Mouse (Mus musculus) liver, embryonic 13.5 days (tissue): ENCODE data around the gene Rbm6. TPM values are rescaled to one million over a fixed set of nuclear protein-coding genes. Genes with fewer than 3 reads are reported as not detected.
A peak's percentile ranks its signal among the peaks of the same experiment; 100 is the strongest.

Source experiments
- ATAC-seq: fragments of 200-750 bp; cut with Nextera tagmentation; 2 replicates; pipeline ENCODE4 v1.8.0; 2017; ENCODE audit warnings: low read depth, mild to moderate bottlenecking, moderate number of reproducible peaks, moderate library complexity
- DNase-seq: peaks from one replicate; pipeline ENCODE4 v3.0.0; 2022
- H3K27ac ChIP-seq: fragments of 300-500 bp; sonication (generic); 2 replicates; pipeline ENCODE4 v1.5.1; 2015; ENCODE audit warnings: moderate library complexity, mild to moderate bottlenecking, inconsistent platforms
- H3K27me3 ChIP-seq: fragments of 300-500 bp; sonication (generic); 2 replicates; pipeline ENCODE4 v1.6.1; 2015; ENCODE audit warnings: mild to moderate bottlenecking, inconsistent platforms
- H3K36me3 ChIP-seq: fragments of 300-500 bp; sonication (generic); 2 replicates; pipeline ENCODE4 v1.6.1; 2015; ENCODE audit warnings: mild to moderate bottlenecking, inconsistent platforms
- H3K4me1 ChIP-seq: fragments of 300-500 bp; sonication (generic); replicated peaks from 2 replicates; pipeline ENCODE4 v1.6.1; 2015; ENCODE audit warnings: inconsistent platforms
- H3K4me2 ChIP-seq: fragments of 300-500 bp; sonication (generic); 2 replicates; pipeline ENCODE4 v1.6.1; 2015; ENCODE audit warnings: inconsistent platforms, mild to moderate bottlenecking, moderate library complexity
- H3K4me3 ChIP-seq: fragments of 300-500 bp; sonication (generic); replicated peaks from 2 replicates; pipeline ENCODE4 v1.5.1; 2015; ENCODE audit warnings: mild to moderate bottlenecking, inconsistent platforms
- H3K9ac ChIP-seq: fragments of 300-500 bp; sonication (generic); 2 replicates; pipeline ENCODE4 v1.6.1; 2015; ENCODE audit warnings: mild to moderate bottlenecking, inconsistent platforms
- H3K9me3 ChIP-seq: fragments of 300-500 bp; sonication (generic); replicated peaks from 2 replicates; pipeline ENCODE4 v1.6.1; 2016; ENCODE audit warnings: inconsistent platforms
- WGBS: fragments of 180-500 bp; shearing (Covaris S2); methylation state at CpG from one replicate; pipeline ENCODE4 v1.1.7; 2015; ENCODE audit not compliant: insufficient replicate concordance; 5-methylcytosine and 5-hydroxymethylcytosine counted together
- polyA plus RNA-seq: library from polyadenylated mRNA; unstranded; fragments of >200 nt; fragmentation: Nextera tagmentation; extraction: Ambion mirVana; gene quantifications from 2 replicates; pipeline ENCODE4 v1.2.1, GENCODE M21; 2015

Gene Rbm6
- polyA plus RNA-seq, 1 experiment from 2014 or later, result 30.4 TPM

- Histone ChIP-seq H3K36me3 (no peaks in the 10 kb centered on the region), H3K4me1 (peaks cover 55% of the 10 kb centered on the region), H3K27ac (no peak overlapping the region), H3K27me3 (peaks cover 26% of the 10 kb centered on the region), H3K9ac (no peak overlapping the region), H3K4me3 (no peak overlapping the region), H3K4me2 (no peak overlapping the region), H3K9me3 (no peaks in the 10 kb centered on the region)
- WGBS, result 2% methylated on average over 4 of the region's 4 CpGs
- DNase-seq (peak; percentile 79), ATAC-seq (no peak)
Observed at GRCm38 (mm10) chr9:107904726-107905125, 31.7 kb upstream of the Rbm6 start.

- ATAC-seq, result no peak
- no peaks in the 10 kb centered on the region for H3K9me3 ChIP-seq
- H3K9ac ChIP-seq, result no peak overlapping the region
- H3K27me3 ChIP-seq, result peaks cover 15% of the 10 kb centered on the region
- no peaks in the 10 kb centered on the region for H3K36me3 ChIP-seq
- 43% methylated on average over 17 of the region's 17 CpGs for WGBS
- peaks cover 26% of the 10 kb centered on the region for H3K4me1 ChIP-seq
- H3K4me2 ChIP-seq, result peak overlapping the region; percentile 61
- DNase-seq, result no peak
- no peak overlapping the region for H3K27ac ChIP-seq
- peak overlapping the region; percentile 27 for H3K4me3 ChIP-seq
Observed at GRCm38 (mm10) chr9:107901627-107901914, 28.5 kb upstream of the Rbm6 start.

DNA sequence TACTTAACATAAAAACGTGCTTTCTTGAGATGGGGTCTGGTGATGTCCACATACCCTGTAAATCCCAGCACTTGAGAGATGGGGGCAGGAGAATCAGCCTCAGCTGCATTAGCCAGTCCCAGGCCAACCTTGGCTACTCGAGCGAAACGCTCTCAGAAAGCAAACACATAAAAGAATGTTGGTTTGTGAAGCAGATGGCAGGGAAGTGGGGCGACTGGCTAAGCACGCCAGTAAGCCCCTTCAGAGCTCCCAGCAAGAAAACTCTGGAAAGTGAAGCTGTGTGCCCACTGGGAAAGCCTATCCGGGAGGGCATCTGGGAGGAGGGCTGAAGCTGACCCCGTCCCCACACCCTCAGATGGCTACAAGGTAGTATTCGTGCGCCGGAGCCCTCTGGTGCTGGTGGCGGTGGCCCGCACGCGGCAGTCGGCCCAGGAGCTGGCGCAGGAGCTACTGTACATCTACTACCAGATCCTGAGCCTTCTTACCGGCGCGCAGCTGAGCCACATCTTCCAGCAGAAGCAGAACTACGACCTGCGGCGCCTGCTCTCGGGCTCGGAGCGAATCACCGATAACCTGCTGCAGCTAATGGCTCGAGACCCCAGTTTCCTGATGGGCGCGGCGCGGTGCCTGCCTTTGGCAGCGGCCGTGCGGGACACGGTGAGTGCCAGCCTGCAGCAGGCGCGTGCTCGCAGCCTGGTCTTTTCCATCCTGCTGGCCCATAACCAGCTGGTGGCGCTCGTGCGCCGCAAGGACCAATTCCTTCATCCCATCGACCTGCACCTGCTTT is 28.0 kb upstream of the Rbm6 start:
- ATAC-seq, result no peak
- H3K27ac ChIP-seq, result no peak overlapping the region
- peaks cover 21% of the 10 kb centered on the region for H3K4me1 ChIP-seq
- H3K4me3 ChIP-seq, result peak overlapping the region; percentile 27
- H3K4me2 ChIP-seq, result peak overlapping the region; percentile 61
- peak; percentile 37 for DNase-seq
- H3K9ac ChIP-seq, result peak overlapping the region; percentile 24
- H3K27me3 ChIP-seq, result peaks cover 15% of the 10 kb centered on the region
- no peaks in the 10 kb centered on the region for H3K36me3 ChIP-seq
- H3K9me3 ChIP-seq, result no peaks in the 10 kb centered on the region
- WGBS, result 19% methylated on average over 44 of the region's 44 CpGs

DNA sequence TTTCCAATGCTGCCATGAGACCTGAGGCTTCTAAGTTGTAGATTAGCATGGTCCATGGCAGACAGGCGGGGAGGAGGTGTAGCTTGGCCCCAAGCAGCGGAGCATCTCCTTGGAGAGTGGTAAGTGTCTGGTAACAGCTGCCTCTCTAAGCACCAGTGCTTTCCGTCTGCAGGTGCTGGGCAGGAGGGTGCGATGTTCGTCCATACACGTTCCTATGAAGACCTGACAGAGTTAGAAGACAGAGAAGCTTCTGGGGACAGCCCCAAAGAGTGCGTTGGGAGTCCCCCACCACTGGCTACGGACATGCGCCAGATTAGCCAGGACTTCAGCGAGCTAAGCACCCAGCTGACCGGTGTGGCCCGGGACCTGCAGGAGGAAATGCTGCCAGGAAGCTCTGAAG is 26.8 kb upstream of the Rbm6 start:
- 65% methylated on average over 12 of the region's 12 CpGs for WGBS
- Histone ChIP-seq H3K4me2 (no peak overlapping the region), H3K27ac (no peak overlapping the region), H3K4me3 (no peak overlapping the region), H3K9me3 (no peaks in the 10 kb centered on the region), H3K9ac (no peak overlapping the region), H3K36me3 (no peaks in the 10 kb centered on the region), H3K4me1 (peaks cover 14% of the 10 kb centered on the region), H3K27me3 (peaks cover 15% of the 10 kb centered on the region)
- no peak for ATAC-seq
- no peak for DNase-seq

GRCm38 (mm10) chr9:107898563-107898962 is 25.5 kb upstream of the Rbm6 start:
- no peak overlapping the region for H3K4me3 ChIP-seq
- WGBS, result 80% methylated on average over 10 of the region's 10 CpGs
- no peak for DNase-seq
- no peak overlapping the region for H3K4me2 ChIP-seq
- H3K4me1 ChIP-seq, result peaks cover 13% of the 10 kb centered on the region
- no peak overlapping the region for H3K27ac ChIP-seq
- H3K9me3 ChIP-seq, result no peaks in the 10 kb centered on the region
- H3K36me3 ChIP-seq, result no peaks in the 10 kb centered on the region
- ATAC-seq, result no peak
- no peak overlapping the region for H3K9ac ChIP-seq
- H3K27me3 ChIP-seq, result peaks cover 15% of the 10 kb centered on the region

DNA sequence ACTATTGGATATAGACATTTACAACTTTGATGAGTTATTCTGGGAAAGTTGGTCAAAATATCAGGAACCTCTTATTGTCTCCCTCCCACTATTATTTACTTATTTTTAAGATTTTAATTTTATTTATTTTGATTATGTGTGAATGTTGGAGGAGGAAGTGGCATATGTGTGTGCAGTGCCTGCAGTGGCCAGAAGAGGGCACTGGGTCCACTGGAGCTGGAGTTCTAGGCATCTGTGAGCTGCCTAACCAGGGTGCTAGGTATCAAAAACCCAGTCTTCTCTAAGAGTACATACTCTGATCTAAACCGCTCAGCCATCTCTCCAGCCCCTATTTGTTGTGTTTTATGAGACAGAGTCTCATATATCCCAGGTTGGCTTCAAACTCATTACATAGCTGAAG is 18.0 kb upstream of the Rbm6 start:
- H3K4me1 ChIP-seq, result peaks cover 25% of the 10 kb centered on the region
- no peaks in the 10 kb centered on the region for H3K9me3 ChIP-seq
- H3K4me3 ChIP-seq, result no peak overlapping the region
- no peak overlapping the region for H3K4me2 ChIP-seq
- no peak overlapping the region for H3K27ac ChIP-seq
- no peaks in the 10 kb centered on the region for H3K36me3 ChIP-seq
- no peak overlapping the region for H3K9ac ChIP-seq
- DNase-seq, result no peak
- ATAC-seq, result no peak
- H3K27me3 ChIP-seq, result 0 out of 2 replicates have a peak, but pooled peaks cover 9% of the 10 kb centered on the region
- 84% methylated on average over 1 of the region's 1 CpGs for WGBS

DNA sequence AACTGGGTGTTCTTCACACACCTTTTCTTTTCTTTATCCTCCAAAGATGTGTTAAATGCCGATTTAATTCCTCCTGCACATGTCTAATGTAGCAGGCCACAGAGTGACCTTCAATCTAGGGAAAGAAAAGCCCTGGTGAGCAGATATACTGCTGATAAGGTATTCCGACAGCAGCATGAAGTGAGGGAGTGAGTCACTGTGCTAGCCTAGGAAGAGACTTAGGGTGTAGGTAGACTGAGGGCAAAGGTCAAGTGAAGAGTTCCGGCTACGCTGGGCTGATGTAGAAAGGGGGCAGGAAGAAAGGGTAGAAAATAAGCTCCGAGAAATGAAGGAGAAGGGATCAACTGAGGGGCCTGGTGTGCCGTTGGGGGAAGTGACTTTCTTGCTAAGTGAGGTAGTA is 17.2 kb upstream of the Rbm6 start:
- no peaks in the 10 kb centered on the region for H3K36me3 ChIP-seq
- peaks cover 22% of the 10 kb centered on the region for H3K4me1 ChIP-seq
- WGBS, result 73% methylated on average over 6 of the region's 6 CpGs
- H3K27ac ChIP-seq, result no peak overlapping the region
- no peak for DNase-seq
- H3K4me2 ChIP-seq, result no peak overlapping the region
- no peak overlapping the region for H3K9ac ChIP-seq
- no peak overlapping the region for H3K4me3 ChIP-seq
- H3K9me3 ChIP-seq, result no peaks in the 10 kb centered on the region
- 0 out of 2 replicates have a peak, but pooled peaks cover 10% of the 10 kb centered on the region for H3K27me3 ChIP-seq
- no peak for ATAC-seq

- Histone ChIP-seq H3K27me3 (0 out of 2 replicates have a peak, but pooled peaks cover 10% of the 10 kb centered on the region), H3K4me2 (peak overlapping the region; percentile 92), H3K27ac (peak overlapping the region; percentile 54), H3K4me1 (peaks cover 22% of the 10 kb centered on the region), H3K36me3 (no peaks in the 10 kb centered on the region), H3K9ac (peak overlapping the region; percentile 82), H3K4me3 (peak overlapping the region; percentile 75), H3K9me3 (no peaks in the 10 kb centered on the region)
- DNase-seq (no peak), ATAC-seq (peak; percentile 69)
- WGBS, result under 1% methylated on average over 18 of the region's 18 CpGs
Observed at GRCm38 (mm10) chr9:107888267-107888850, 15.3 kb upstream of the Rbm6 start.

GRCm38 (mm10) chr9:107887804-107888266 is 14.8 kb upstream of the Rbm6 start, which contains the start of gene Mon1a:
Gene Mon1a, plus strand, starts transcription at chr9:107888151.
- DNase-seq (peak; percentile 85), ATAC-seq (peak; percentile 97)
- Histone ChIP-seq H3K27me3 (0 out of 2 replicates have a peak, but pooled peaks cover 10% of the 10 kb centered on the region), H3K4me1 (peaks cover 22% of the 10 kb centered on the region), H3K9me3 (no peaks in the 10 kb centered on the region), H3K27ac (peak within 1 kb of the TSS; percentile 54), H3K4me3 (peak within 1 kb of the TSS; percentile 75), H3K36me3 (no peaks in the 10 kb centered on the region), H3K9ac (peak within 1 kb of the TSS; percentile 82), H3K4me2 (peak within 1 kb of the TSS; percentile 92)
- WGBS, result under 1% methylated on average over 28 of the region's 28 CpGs

DNA sequence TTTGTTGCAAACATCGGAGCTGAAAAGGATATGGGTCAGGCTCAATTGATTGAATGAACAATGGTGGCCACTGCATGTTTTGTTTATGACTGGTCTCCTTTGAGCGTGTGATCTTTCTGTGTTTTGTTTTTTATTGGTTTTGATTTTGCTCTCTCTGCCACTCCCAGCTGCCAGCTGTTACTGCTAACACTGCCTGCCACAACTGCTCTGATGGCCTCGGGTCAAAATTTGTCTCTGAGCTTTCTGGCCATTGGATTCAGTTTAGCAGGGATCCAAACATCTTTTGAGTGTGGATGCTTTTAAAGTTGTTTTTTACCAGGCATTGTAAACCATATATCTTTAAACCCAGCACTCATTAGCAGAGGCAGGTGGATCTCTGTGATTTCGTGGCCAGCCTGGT is 7.4 kb upstream of the Rbm6 start:
- ATAC-seq, result no peak
- peaks cover 27% of the 10 kb centered on the region; the same call in 1 of the 2 replicates for H3K27me3 ChIP-seq
- no peak for DNase-seq
- no peaks in the 10 kb centered on the region for H3K4me1 ChIP-seq
- no peak overlapping the region for H3K9ac ChIP-seq
- H3K4me3 ChIP-seq, result no peak overlapping the region
- H3K36me3 ChIP-seq, result no peaks in the 10 kb centered on the region
- H3K4me2 ChIP-seq, result no peak overlapping the region
- 60% methylated on average over 4 of the region's 4 CpGs for WGBS
- H3K27ac ChIP-seq, result no peak overlapping the region
- H3K9me3 ChIP-seq, result no peaks in the 10 kb centered on the region

DNA sequence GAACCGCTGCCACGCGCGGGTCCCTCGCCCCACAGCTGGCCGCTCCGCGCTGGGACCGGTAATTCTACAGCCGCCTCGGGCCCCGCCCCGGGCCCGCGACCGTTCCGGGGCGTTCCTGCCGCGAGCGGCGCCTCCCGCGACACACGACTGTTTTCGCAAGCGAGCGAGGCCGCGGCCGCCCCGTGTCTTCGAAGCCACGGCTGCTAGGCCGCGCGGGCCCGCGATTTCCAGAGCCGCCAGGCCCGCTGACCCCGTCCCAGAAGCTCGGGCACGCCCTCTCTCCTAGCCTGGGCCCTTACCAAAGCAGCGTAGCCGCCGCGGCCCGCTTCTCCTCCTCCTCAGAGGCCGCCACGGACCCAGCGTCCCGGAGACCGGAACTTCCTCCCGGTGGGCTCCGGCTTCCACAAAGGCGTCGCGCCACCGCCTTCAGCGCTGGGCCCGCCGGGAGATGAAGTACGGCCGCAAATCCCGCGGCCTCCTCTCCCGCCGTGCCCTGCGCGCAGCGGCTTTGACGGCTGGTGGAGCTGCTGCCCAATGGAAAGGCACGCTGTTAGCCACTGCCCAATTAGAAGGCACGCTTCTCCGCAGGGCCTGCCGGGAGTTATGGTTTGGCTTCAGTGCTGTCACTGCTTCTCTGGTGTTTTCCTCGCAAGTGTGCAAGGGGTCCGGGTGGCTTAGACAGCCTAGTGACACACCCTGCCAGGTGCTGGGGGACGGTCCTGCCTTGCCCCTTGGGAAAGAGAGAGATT is 513 bp downstream of the Rbm6 start:
- ATAC-seq (peak; percentile 99), DNase-seq (peak; percentile 94)
- under 1% methylated on average over 80 of the region's 80 CpGs for WGBS
- Histone ChIP-seq H3K4me3 (peak overlapping the region; percentile 77), H3K4me2 (peak overlapping the region; percentile 79), H3K27ac (peak overlapping the region; percentile 99), H3K9me3 (no peaks in the 10 kb centered on the region), H3K36me3 (peaks cover 9% of the 10 kb centered on the region), H3K27me3 (peaks cover 8% of the 10 kb centered on the region; the same call in 1 of the 2 replicates), H3K4me1 (peaks cover 30% of the 10 kb centered on the region), H3K9ac (peak overlapping the region; percentile 96)
